Mouse (Mus musculus) midbrain, embryonic 13.5 days (tissue): ENCODE measurements around the gene Cemip2. TPM values are rescaled to one million over a fixed set of nuclear protein-coding genes. Genes with fewer than 3 reads are reported as not detected.

Experiments used
- ATAC-seq: fragments of 200-750 bp; cut with Nextera tagmentation; 2 replicates; pipeline ENCODE4 v1.8.0; 2017; ENCODE audit warnings: mild to moderate bottlenecking, moderate TSS enrichment, moderate library complexity
- H3K27ac ChIP-seq: fragments of 300-500 bp; sonication (generic); 2 replicates; pipeline ENCODE4 v1.5.1; 2015; ENCODE audit warnings: inconsistent platforms, mild to moderate bottlenecking, moderate library complexity
- H3K27me3 ChIP-seq: fragments of 300-500 bp; sonication (generic); 2 replicates; pipeline ENCODE4 v1.6.1; 2015; ENCODE audit warnings: mild to moderate bottlenecking, inconsistent platforms
- H3K36me3 ChIP-seq: fragments of 300-500 bp; sonication (generic); 2 replicates; pipeline ENCODE4 v1.6.1; 2015; ENCODE audit warnings: mild to moderate bottlenecking, inconsistent platforms
- H3K4me1 ChIP-seq: fragments of 300-500 bp; sonication (generic); replicated peaks from 2 replicates; pipeline ENCODE4 v1.6.1; 2015; ENCODE audit warnings: inconsistent platforms
- H3K4me2 ChIP-seq: fragments of 300-500 bp; sonication (generic); replicated peaks from 2 replicates; pipeline ENCODE4 v1.6.1; 2015; ENCODE audit warnings: moderate library complexity, mild to moderate bottlenecking, inconsistent platforms
- H3K4me3 ChIP-seq: fragments of 300-500 bp; sonication (generic); replicated peaks from 2 replicates; pipeline ENCODE4 v1.5.1; 2015; ENCODE audit warnings: mild to moderate bottlenecking, inconsistent platforms
- H3K9ac ChIP-seq: fragments of 300-500 bp; sonication (generic); replicated peaks from 2 replicates; pipeline ENCODE4 v1.6.1; 2015; ENCODE audit warnings: mild to moderate bottlenecking, inconsistent platforms
- H3K9me3 ChIP-seq: fragments of 300-500 bp; sonication (generic); 2 replicates; pipeline ENCODE4 v1.6.1; 2016; ENCODE audit warnings: mild to moderate bottlenecking, inconsistent platforms
- WGBS: fragments of 180-500 bp; shearing (Covaris S2); methylation state at CpG from one replicate; pipeline ENCODE4 v1.1.7; 2015; 5-methylcytosine and 5-hydroxymethylcytosine counted together
- polyA plus RNA-seq: library from polyadenylated mRNA; unstranded; fragments of >200 nt; fragmentation: Nextera tagmentation; extraction: Ambion mirVana; gene quantifications from 2 replicates; pipeline ENCODE4 v1.2.1, GENCODE M21; 2015

The Cemip2 gene
- polyA plus RNA-seq, 1 experiment from 2014 or later: 73.8 TPM

DNA sequence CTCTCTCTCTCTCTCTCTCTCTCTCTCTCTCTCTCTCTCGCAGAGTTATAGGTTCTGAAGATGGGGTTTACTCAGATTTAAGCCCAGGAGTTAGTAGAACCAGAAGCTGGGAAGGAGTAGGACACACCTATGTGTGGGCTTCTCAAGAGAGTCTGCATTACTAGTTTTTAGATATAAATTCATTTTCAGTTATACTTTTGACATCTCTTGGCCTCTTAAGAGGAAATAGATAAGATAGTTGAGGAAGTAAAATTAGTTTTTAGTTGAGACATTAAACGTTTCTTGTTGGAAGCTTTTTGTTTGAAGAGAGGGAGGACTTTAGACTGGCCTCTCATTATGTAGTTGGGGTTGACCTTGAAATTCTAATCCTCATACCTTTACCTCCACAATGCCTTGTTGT is 28.0 kb upstream of the Cemip2 start:
- H3K4me2 ChIP-seq: no peak overlapping the region
- no peak overlapping the region for H3K4me3 ChIP-seq
- H3K4me1 ChIP-seq: no peaks in the 10 kb centered on the region
- H3K9me3 ChIP-seq: no peaks in the 10 kb centered on the region
- no peak for ATAC-seq
- no peaks in the 10 kb centered on the region for H3K27me3 ChIP-seq
- no peak overlapping the region for H3K9ac ChIP-seq
- H3K27ac ChIP-seq: no peak overlapping the region
- no peaks in the 10 kb centered on the region for H3K36me3 ChIP-seq
- WGBS: 66% methylated on average over 2 of the region's 2 CpGs

GRCm38 (mm10) chr19:21761676-21762075 is 16.5 kb upstream of the Cemip2 start:
- no peak for ATAC-seq
- H3K36me3 ChIP-seq: no peaks in the 10 kb centered on the region
- no peaks in the 10 kb centered on the region for H3K9me3 ChIP-seq
- H3K4me2 ChIP-seq: no peak overlapping the region
- no peak overlapping the region for H3K9ac ChIP-seq
- no peak overlapping the region for H3K27ac ChIP-seq
- no peaks in the 10 kb centered on the region for H3K27me3 ChIP-seq
- no peaks in the 10 kb centered on the region for H3K4me1 ChIP-seq
- no peak overlapping the region for H3K4me3 ChIP-seq

DNA sequence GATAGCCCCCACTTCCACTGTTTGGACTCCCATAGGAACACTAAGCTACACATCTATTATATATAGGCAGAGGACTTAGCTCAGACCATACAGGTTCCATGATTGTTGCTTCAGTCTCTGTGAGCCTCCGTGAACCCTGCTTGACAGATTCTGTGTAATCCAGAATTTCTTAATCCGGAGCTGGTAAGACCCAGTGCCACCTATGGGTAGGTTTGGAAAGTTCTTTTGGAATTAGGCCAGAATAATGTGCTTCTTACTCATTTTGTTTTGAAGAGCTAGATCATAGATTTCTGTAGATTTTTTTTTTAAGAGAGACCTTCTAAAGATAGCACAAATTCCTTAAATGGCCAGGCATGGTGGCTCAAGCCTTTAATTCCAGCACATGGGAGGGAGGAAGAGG is 14.1 kb upstream of the Cemip2 start:
- ATAC-seq: no peak
- no peaks in the 10 kb centered on the region for H3K36me3 ChIP-seq
- no peak overlapping the region for H3K27ac ChIP-seq
- H3K27me3 ChIP-seq: no peaks in the 10 kb centered on the region
- no peak overlapping the region for H3K4me3 ChIP-seq
- H3K4me2 ChIP-seq: no peak overlapping the region
- H3K9me3 ChIP-seq: no peaks in the 10 kb centered on the region
- no peaks in the 10 kb centered on the region for H3K4me1 ChIP-seq
- 73% methylated on average over 2 of the region's 2 CpGs for WGBS
- H3K9ac ChIP-seq: no peak overlapping the region

DNA sequence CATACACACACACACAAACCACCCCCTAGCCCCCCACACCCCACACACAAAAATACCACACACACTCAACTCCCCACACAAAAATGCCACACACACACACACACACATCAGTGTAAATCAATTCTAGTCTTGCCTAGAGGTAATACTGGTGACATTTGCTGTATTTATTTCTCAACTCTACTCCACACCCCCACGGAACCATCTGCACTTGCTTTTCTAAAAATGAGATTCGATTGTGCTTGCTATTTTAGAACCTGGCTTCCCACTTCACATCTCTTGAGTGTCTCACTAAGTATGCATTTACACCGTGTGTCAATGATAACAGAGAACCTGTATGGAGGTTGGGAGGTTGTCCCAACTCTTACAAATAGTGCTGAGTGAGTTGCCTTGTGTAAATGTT is 13.4 kb upstream of the Cemip2 start:
- H3K4me1 ChIP-seq: no peaks in the 10 kb centered on the region
- H3K9ac ChIP-seq: no peak overlapping the region
- no peaks in the 10 kb centered on the region for H3K27me3 ChIP-seq
- no peak for ATAC-seq
- no peak overlapping the region for H3K27ac ChIP-seq
- WGBS: 82% methylated on average over 3 of the region's 3 CpGs
- H3K4me2 ChIP-seq: no peak overlapping the region
- no peak overlapping the region for H3K4me3 ChIP-seq
- H3K36me3 ChIP-seq: no peaks in the 10 kb centered on the region
- no peaks in the 10 kb centered on the region for H3K9me3 ChIP-seq

DNA sequence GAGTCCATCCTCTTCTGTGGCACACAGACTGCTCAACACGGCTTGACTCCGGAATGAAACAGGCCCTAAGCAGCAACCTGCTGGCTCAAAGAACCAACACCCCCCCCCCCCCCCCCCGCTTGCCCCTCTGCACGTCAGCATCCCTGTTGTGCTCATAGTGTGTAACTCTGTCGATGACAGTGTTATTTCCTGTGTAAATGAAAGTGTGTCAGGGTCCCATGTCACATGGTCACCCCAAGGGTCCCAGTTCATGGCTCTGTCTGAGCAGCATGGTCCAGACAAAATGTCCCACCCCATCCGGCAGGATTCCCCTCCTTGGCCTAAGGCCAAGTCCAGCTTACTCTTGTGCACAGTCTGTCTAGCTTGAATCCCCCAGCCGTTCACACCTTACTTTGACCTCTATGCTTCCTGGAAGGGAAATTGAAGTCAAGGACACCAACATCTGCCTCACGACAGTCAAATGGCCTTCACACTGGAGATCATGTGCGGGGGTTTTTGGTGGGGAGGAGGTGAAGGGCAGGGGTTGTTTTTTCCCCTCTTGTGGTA is 10.6 kb upstream of the Cemip2 start:
- 77% methylated on average over 9 of the region's 9 CpGs for WGBS
- H3K4me3 ChIP-seq: no peak overlapping the region
- H3K9ac ChIP-seq: no peak overlapping the region
- no peak overlapping the region for H3K4me2 ChIP-seq
- H3K36me3 ChIP-seq: no peaks in the 10 kb centered on the region
- ATAC-seq: no peak
- no peaks in the 10 kb centered on the region for H3K27me3 ChIP-seq
- no peaks in the 10 kb centered on the region for H3K4me1 ChIP-seq
- no peaks in the 10 kb centered on the region for H3K9me3 ChIP-seq
- no peak overlapping the region for H3K27ac ChIP-seq

- H3K9me3 ChIP-seq: no peaks in the 10 kb centered on the region
- no peak for ATAC-seq
- H3K36me3 ChIP-seq: no peaks in the 10 kb centered on the region
- H3K27me3 ChIP-seq: no peaks in the 10 kb centered on the region
- no peak overlapping the region for H3K4me2 ChIP-seq
- WGBS: 67% methylated on average over 3 of the region's 3 CpGs
- no peaks in the 10 kb centered on the region for H3K4me1 ChIP-seq
- no peak overlapping the region for H3K9ac ChIP-seq
- H3K4me3 ChIP-seq: no peak overlapping the region
- no peak overlapping the region for H3K27ac ChIP-seq
Observed at GRCm38 (mm10) chr19:21769796-21770195, 8.3 kb upstream of the Cemip2 start.

DNA sequence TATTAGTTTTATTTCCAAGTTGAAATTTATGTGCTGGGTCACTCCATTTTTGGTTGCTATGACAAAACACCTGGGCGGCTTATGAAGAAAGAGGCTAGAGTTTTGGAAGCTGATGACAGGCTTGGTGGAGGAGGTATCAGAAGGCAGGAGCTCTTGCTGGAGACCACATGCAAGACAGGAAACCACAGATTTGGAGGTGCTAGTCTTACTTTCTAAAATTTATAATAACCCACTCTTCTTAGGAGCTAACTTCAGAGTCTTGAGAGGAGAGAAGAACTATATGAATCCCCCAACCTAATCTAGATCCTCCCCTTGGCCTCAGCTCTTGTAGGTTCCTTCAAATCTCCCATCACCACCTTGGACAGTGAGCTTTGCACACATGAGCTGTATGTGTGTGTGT is 6.6 kb upstream of the Cemip2 start:
- no peaks in the 10 kb centered on the region for H3K4me1 ChIP-seq
- H3K4me2 ChIP-seq: no peak overlapping the region
- 92% methylated on average over 1 of the region's 1 CpGs for WGBS
- H3K4me3 ChIP-seq: no peak overlapping the region
- ATAC-seq: no peak
- no peaks in the 10 kb centered on the region for H3K27me3 ChIP-seq
- no peak overlapping the region for H3K9ac ChIP-seq
- H3K27ac ChIP-seq: no peak overlapping the region
- H3K36me3 ChIP-seq: no peaks in the 10 kb centered on the region
- no peaks in the 10 kb centered on the region for H3K9me3 ChIP-seq

- no peak overlapping the region for H3K9ac ChIP-seq
- H3K27ac ChIP-seq: no peak overlapping the region
- no peak overlapping the region for H3K4me3 ChIP-seq
- H3K4me2 ChIP-seq: no peak overlapping the region
- no peaks in the 10 kb centered on the region for H3K9me3 ChIP-seq
- ATAC-seq: no peak
- WGBS: 82% methylated on average over 6 of the region's 6 CpGs
- peaks cover 7% of the 10 kb centered on the region for H3K4me1 ChIP-seq
- H3K36me3 ChIP-seq: no peaks in the 10 kb centered on the region
- H3K27me3 ChIP-seq: no peaks in the 10 kb centered on the region
Observed at GRCm38 (mm10) chr19:21773621-21774020, 4.5 kb upstream of the Cemip2 start.

DNA sequence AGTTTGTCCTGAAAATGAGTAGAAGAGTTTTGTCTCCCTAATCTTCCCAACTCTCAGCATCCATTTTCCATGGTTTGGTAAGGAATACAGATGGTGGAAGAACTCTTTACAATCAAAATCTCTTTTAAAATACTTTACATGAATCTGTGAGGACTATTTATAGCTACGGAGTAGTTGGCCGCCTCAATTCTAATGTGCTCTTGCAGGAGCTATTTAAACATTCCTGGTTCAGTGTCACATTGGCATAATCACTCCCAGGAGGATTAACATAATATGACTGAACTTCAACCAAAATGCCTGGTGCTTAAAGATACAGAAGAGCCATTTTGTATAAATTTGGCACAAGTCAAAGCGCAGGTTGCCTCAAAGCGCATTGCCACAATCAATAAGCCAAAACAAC is 2.5 kb upstream of the Cemip2 start:
- H3K9me3 ChIP-seq: no peaks in the 10 kb centered on the region
- 68% methylated on average over 4 of the region's 4 CpGs for WGBS

GRCm38 (mm10) chr19:21776671-21777070 is 1.5 kb upstream of the Cemip2 start:
- Histone ChIP-seq H3K36me3 (no peaks in the 10 kb centered on the region), H3K9ac (no peak overlapping the region), H3K27ac (no peak overlapping the region), H3K4me1 (peaks cover 33% of the 10 kb centered on the region), H3K4me2 (no peak overlapping the region), H3K9me3 (no peaks in the 10 kb centered on the region), H3K27me3 (no peaks in the 10 kb centered on the region), H3K4me3 (no peak overlapping the region)
- no peak for ATAC-seq
- 73% methylated on average over 3 of the region's 3 CpGs for WGBS

More for the DNA sequence above, 2.5 kb upstream of the Cemip2 start:
- no peak overlapping the region for H3K4me3 ChIP-seq
- no peak overlapping the region for H3K27ac ChIP-seq
- no peaks in the 10 kb centered on the region for H3K27me3 ChIP-seq
- no peak overlapping the region for H3K9ac ChIP-seq
- no peak for ATAC-seq
- H3K4me1 ChIP-seq: peaks cover 22% of the 10 kb centered on the region
- no peaks in the 10 kb centered on the region for H3K36me3 ChIP-seq
- no peak overlapping the region for H3K4me2 ChIP-seq

GRCm38 (mm10) chr19:21777171-21777731 is 891 bp upstream of the Cemip2 start:
- H3K4me1 ChIP-seq: peaks cover 38% of the 10 kb centered on the region
- H3K9ac ChIP-seq: no peak overlapping the region
- ATAC-seq: peak; percentile 0
- no peak overlapping the region; the same call in 1 of the 2 replicates for H3K4me3 ChIP-seq
- WGBS: 25% methylated on average over 20 of the region's 20 CpGs
- no peaks in the 10 kb centered on the region for H3K9me3 ChIP-seq
- peak overlapping the region; percentile 82; the same call in 1 of the 2 replicates for H3K4me2 ChIP-seq
- H3K36me3 ChIP-seq: no peaks in the 10 kb centered on the region
- H3K27ac ChIP-seq: no peak overlapping the region
- H3K27me3 ChIP-seq: no peaks in the 10 kb centered on the region

DNA sequence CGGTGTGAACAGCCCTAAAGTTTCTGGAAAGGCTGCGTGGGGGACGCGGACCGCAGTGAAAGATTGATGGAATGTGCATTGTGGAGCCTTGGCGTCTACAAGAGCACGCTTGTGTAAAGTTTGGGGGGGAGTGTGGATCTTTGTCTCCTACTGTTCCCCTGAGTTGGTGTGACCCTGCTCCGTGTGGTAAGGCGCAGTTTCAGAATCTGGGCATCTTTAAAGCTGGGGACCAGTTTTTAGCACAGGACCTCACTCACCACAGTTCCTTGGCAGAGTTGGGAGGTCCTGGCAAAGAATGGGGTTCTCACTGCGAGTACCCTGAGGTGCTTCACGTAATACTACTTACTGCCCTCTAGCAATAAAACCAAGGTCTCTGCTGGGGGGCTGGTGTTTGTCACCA is 964 bp downstream of the Cemip2 start:
- H3K36me3 ChIP-seq: no peaks in the 10 kb centered on the region
- H3K4me2 ChIP-seq: peak overlapping the region; percentile 82
- 0% methylated on average over 11 of the region's 11 CpGs for WGBS
- no peaks in the 10 kb centered on the region for H3K27me3 ChIP-seq
- no peaks in the 10 kb centered on the region for H3K9me3 ChIP-seq
- peak overlapping the region; percentile 96 for H3K27ac ChIP-seq
- peak overlapping the region; percentile 92 for H3K9ac ChIP-seq
- H3K4me3 ChIP-seq: peak overlapping the region; percentile 86
- no peak for ATAC-seq
- H3K4me1 ChIP-seq: peaks cover 55% of the 10 kb centered on the region

GRCm38 (mm10) chr19:21780663-21781062 is 2.5 kb downstream of the Cemip2 start:
- no peak for ATAC-seq
- H3K27ac ChIP-seq: peak overlapping the region; percentile 96
- peak overlapping the region; percentile 92 for H3K9ac ChIP-seq
- peak overlapping the region; percentile 86 for H3K4me3 ChIP-seq
- peaks cover 71% of the 10 kb centered on the region for H3K4me1 ChIP-seq
- H3K36me3 ChIP-seq: no peaks in the 10 kb centered on the region
- no peaks in the 10 kb centered on the region for H3K27me3 ChIP-seq
- no peaks in the 10 kb centered on the region for H3K9me3 ChIP-seq
- 11% methylated on average over 8 of the region's 8 CpGs for WGBS
- peak overlapping the region; percentile 82 for H3K4me2 ChIP-seq
